Mouse (Mus musculus) midbrain, embryonic 14.5 days (tissue): ENCODE results near the gene Dand5. TPM values are rescaled to one million over a fixed set of nuclear protein-coding genes. Genes with fewer than 3 reads are reported as not detected.

ENCODE experiments used
- ATAC-seq: fragments of 200-750 bp; cut with Nextera tagmentation; 2 replicates; pipeline ENCODE4 v1.8.0; 2017; ENCODE audit warnings: moderate number of reproducible peaks, moderate library complexity; ENCODE audit not compliant: low FRiP score, low TSS enrichment
- DNase-seq: peaks from one replicate; pipeline ENCODE4 v3.0.0-alpha.2; 2015
- H3K27ac ChIP-seq: fragments of 300-500 bp; sonication (generic); replicated peaks from 2 replicates; pipeline ENCODE4 v1.5.1; 2014; ENCODE audit warnings: mild to moderate bottlenecking, low read depth, low read length, moderate library complexity
- H3K27me3 ChIP-seq: fragments of 300-500 bp; sonication (generic); 2 replicates; pipeline ENCODE4 v1.6.1; 2014; ENCODE audit warnings: low read length, control low read depth, mixed read lengths; ENCODE audit not compliant: control insufficient read depth, insufficient read depth
- H3K36me3 ChIP-seq: fragments of 300-500 bp; sonication (generic); 2 replicates; pipeline ENCODE4 v1.6.1; 2014; ENCODE audit warnings: low read length, control low read depth; ENCODE audit not compliant: control insufficient read depth, insufficient read depth
- H3K4me1 ChIP-seq: fragments of 300-500 bp; sonication (generic); 2 replicates; pipeline ENCODE4 v1.6.1; 2014; ENCODE audit warnings: mild to moderate bottlenecking, antibody characterized with exemption, low read length, control low read depth; ENCODE audit not compliant: control insufficient read depth, insufficient read depth
- H3K4me2 ChIP-seq: fragments of 300-500 bp; sonication (generic); 2 replicates; pipeline ENCODE4 v1.6.1; 2014; ENCODE audit warnings: mild to moderate bottlenecking, low read length, moderate library complexity
- H3K4me3 ChIP-seq: fragments of 300-500 bp; sonication (generic); replicated peaks from 2 replicates; pipeline ENCODE4 v1.5.1; 2014; ENCODE audit warnings: low read depth, low read length
- H3K9ac ChIP-seq: fragments of 300-500 bp; sonication (generic); replicated peaks from 2 replicates; pipeline ENCODE4 v1.6.1; 2014; ENCODE audit warnings: mild to moderate bottlenecking, low read length, moderate library complexity
- H3K9me3 ChIP-seq: fragments of 300-500 bp; sonication (generic); 2 replicates; pipeline ENCODE4 v1.6.1; 2016; ENCODE audit warnings: low read length, control low read depth, mixed read lengths; ENCODE audit not compliant: control insufficient read depth
- WGBS: fragments of 180-500 bp; shearing (Covaris S2); extraction: QIAGEN DNeasy Blood & Tissue Kit; methylation state at CpG from one replicate; pipeline ENCODE4 v1.1.7; 2014; 5-methylcytosine and 5-hydroxymethylcytosine counted together
- polyA plus RNA-seq: library from polyadenylated mRNA; unstranded; fragments of >200 nt; fragmentation: Nextera tagmentation; extraction: Ambion mirVana; gene quantifications from 2 replicates; pipeline ENCODE4 v1.2.1, GENCODE M21; 2014

Gene Dand5
- 9.9 and 12.7 TPM in 2 replicates for polyA plus RNA-seq

- no peaks in the 10 kb centered on the region for H3K9me3 ChIP-seq
- H3K27ac ChIP-seq, result no peak within 1 kb of the TSS
- ATAC-seq (no peak), DNase-seq (no peak)
- no peaks in the 10 kb centered on the region for H3K4me1 ChIP-seq
- peak within 1 kb of the TSS; percentile 53 for H3K4me2 ChIP-seq
- WGBS, result 34% methylated on average over 3 of the region's 3 CpGs
- no peak within 1 kb of the TSS; the same call in 1 of the 2 replicates for H3K9ac ChIP-seq
- H3K36me3 ChIP-seq, result no peaks in the 10 kb centered on the region
- no peaks in the 10 kb centered on the region for H3K27me3 ChIP-seq
- H3K4me3 ChIP-seq, result peak within 1 kb of the TSS; percentile 15; the same call in 1 of the 2 replicates
Measured at GRCm38 (mm10) chr8:84822723-84823122, at the start of gene Dand5. Gene Dand5, minus strand, starts transcription at chr8:84822823.

DNA sequence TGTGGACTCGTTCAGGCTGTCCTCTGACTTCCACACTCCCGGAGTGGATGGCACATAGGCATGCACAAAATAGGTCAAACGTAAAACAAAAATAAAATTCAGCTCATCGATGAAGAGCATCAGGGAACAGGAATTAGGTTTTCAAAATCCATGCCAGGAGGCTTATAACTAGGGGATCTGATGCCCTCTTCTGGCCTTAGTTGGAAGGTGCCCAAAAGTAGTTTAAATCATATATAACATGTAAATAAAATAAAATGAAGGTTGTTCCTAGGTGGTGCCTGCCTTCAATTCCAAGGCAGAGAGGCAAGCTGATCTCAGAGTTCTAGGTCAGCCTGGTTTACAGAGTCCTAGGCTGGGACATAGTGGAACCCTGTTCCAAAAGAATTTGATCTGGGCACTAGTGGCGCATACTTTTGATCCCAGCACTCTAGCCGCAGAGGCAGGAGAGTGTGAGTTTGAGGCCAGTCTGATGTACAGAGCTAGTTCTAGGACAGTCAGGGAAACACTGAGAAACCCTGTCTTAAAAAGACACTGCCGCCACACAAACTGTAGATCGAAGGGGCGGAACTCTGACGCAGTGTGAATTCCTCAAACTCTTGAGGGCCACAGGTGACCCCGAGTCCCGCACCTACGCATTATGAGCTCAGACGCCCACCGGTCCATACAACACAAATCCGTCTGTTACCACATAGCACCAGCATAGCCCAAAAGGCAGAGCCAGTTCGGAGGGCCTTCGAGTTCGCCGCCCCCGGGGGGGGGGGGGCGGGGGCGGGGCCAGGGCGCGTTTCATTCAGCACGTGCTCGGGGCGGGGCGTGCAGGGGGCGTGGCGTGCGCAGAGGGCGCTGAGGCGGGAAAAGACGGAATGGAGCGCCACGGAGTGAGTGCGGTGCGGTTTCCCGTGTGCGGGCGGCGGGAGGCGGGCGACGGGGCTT is 49.0 kb upstream of the Dand5 start, which contains the start of gene Syce2:
Gene Syce2, plus strand, starts transcription at position 736 of the 933 bp plus-strand sequence.
- no peak within 1 kb of the TSS for H3K27ac ChIP-seq
- H3K9me3 ChIP-seq, result no peaks in the 10 kb centered on the region
- WGBS, result 15% methylated on average over 46 of the region's 46 CpGs
- peak within 1 kb of the TSS; percentile 69 for H3K4me2 ChIP-seq
- H3K36me3 ChIP-seq, result peaks cover 39% of the 10 kb centered on the region
- peaks cover 5% of the 10 kb centered on the region for H3K4me1 ChIP-seq
- H3K9ac ChIP-seq, result peak within 1 kb of the TSS; percentile 43
- peak; percentile 64; the same call in 1 of the 2 replicates for ATAC-seq
- H3K4me3 ChIP-seq, result peak within 1 kb of the TSS; percentile 36
- H3K27me3 ChIP-seq, result 0 out of 2 replicates have a peak, but pooled peaks cover 7% of the 10 kb centered on the region
- DNase-seq, result peak; percentile 75

DNA sequence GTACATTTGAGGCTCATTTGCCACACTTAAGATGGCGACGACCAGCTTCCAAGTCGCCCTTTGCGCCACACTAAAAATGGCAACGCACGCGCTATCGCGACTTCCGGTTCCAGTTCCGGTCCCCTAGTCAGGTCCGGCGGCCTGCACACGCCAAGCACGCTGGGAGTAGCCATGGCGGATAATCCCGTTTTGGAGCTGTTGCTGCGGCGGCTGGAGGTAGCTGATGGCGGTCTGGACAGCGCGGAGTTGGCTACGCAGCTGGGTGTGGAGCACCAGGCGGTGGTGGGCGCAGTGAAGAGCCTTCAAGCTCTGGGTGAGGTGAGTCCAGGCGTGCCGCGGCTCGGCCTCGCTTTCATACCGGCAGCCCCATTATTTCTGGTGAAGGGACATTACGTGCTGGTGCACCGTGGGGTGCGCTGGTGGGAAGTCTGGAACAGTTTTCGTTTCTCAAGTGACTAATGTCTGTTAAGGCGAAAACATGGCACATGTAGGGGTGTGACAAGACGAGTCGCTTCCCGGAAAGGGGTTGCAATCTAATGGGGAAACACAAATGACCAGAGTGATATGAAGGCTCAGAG is 34.3 kb upstream of the Dand5 start, which contains the start of gene Farsa:
Gene Farsa, plus strand, starts transcription at position 126 of the 578 bp plus-strand sequence.
- DNase-seq (peak; percentile 97), ATAC-seq (peak; percentile 89)
- H3K27me3 ChIP-seq, result no peaks in the 10 kb centered on the region
- peak within 1 kb of the TSS; percentile 90 for H3K4me2 ChIP-seq
- H3K36me3 ChIP-seq, result peaks cover 29% of the 10 kb centered on the region
- under 1% methylated on average over 39 of the region's 39 CpGs for WGBS
- H3K9ac ChIP-seq, result peak within 1 kb of the TSS; percentile 82
- H3K27ac ChIP-seq, result peak within 1 kb of the TSS; percentile 69
- H3K4me1 ChIP-seq, result peaks cover 13% of the 10 kb centered on the region
- H3K4me3 ChIP-seq, result peak within 1 kb of the TSS; percentile 86
- no peaks in the 10 kb centered on the region for H3K9me3 ChIP-seq

DNA sequence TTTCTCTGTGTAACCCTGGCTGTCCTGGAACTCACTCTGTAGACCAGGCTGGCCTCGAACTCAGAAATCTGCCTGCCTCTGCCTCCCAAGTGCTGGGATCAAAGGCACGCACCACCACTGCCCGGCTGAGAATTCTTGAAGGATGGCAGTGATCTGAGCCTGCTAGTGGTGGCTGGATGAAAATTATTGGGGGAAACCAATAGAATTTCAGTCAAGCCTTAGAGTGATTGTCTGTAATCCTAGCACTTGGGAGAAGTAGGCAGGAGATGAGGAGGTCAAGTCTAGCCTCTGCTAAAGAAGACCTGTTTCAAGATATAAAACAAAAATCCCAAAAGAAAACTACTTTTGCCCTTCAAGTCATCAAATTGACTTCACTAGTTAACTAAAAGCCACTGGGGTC is 33.8 kb upstream of the Dand5 start:
- H3K9ac ChIP-seq, result no peak overlapping the region
- 97% methylated on average over 3 of the region's 3 CpGs for WGBS
- ATAC-seq, result peak; percentile 9; the same call in 1 of the 2 replicates
- peaks cover 24% of the 10 kb centered on the region for H3K36me3 ChIP-seq
- peak overlapping the region; percentile 86; the same call in 1 of the 2 replicates for H3K4me3 ChIP-seq
- H3K4me2 ChIP-seq, result peak overlapping the region; percentile 4; the same call in 1 of the 2 replicates
- H3K9me3 ChIP-seq, result no peaks in the 10 kb centered on the region
- H3K4me1 ChIP-seq, result peaks cover 13% of the 10 kb centered on the region
- DNase-seq, result no peak
- H3K27me3 ChIP-seq, result no peaks in the 10 kb centered on the region
- H3K27ac ChIP-seq, result no peak overlapping the region

- peak overlapping the region; percentile 77 for H3K4me2 ChIP-seq
- peaks cover 22% of the 10 kb centered on the region for H3K4me1 ChIP-seq
- H3K27me3 ChIP-seq, result no peaks in the 10 kb centered on the region
- WGBS, result 57% methylated on average over 6 of the region's 6 CpGs
- no peak for DNase-seq
- peak overlapping the region; percentile 70 for H3K9ac ChIP-seq
- peak overlapping the region; percentile 82 for H3K27ac ChIP-seq
- H3K36me3 ChIP-seq, result peaks cover 26% of the 10 kb centered on the region
- no peak for ATAC-seq
- H3K9me3 ChIP-seq, result no peaks in the 10 kb centered on the region
- peak overlapping the region; percentile 97 for H3K4me3 ChIP-seq
Measured at GRCm38 (mm10) chr8:84847684-84848435, 25.2 kb upstream of the Dand5 start.

- H3K9me3 ChIP-seq, result no peaks in the 10 kb centered on the region
- DNase-seq, result peak; percentile 100
Measured at GRCm38 (mm10) chr8:84846722-84847572, 24.3 kb upstream of the Dand5 start, which contains the start of gene Calr. Gene Calr, minus strand, starts transcription at chr8:84846934.

DNA sequence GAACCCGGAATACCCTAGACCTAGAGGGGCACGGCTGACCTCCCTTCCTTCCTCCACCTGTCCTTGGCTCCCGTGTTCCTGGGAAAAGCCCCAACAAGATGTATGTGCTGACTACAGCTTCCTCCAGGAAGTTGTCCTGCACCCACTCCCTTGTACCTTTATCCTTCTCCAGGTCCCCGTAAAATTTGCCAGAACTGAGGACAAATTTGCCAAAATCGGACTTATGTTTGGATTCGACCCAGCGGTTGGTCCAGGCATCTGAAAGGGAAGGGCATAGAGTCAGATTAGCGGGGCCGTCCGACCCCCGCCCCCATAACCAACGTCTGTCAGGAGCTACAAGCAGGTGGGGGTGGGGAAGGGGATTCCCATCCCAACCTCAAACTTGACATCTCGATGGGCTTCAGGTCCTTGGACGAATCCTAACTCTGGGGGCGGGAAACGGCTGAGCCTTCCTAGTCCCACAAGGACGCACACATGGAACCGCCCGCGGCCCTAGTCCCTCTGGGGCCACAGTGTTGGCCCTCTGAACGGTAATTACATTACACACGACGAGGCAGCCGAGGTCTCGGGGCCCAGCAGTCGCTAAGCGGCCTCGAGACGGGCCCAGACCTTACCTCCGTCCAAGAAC is 23.6 kb upstream of the Dand5 start:
- ATAC-seq (peak; percentile 36; the same call in 1 of the 2 replicates), DNase-seq (no peak)
- WGBS, result under 1% methylated on average over 30 of the region's 30 CpGs
- H3K4me1 ChIP-seq, result peaks cover 22% of the 10 kb centered on the region
- peak overlapping the region; percentile 88 for H3K27ac ChIP-seq
- peak overlapping the region; percentile 95 for H3K9ac ChIP-seq
- H3K4me2 ChIP-seq, result peak overlapping the region; percentile 89
- H3K36me3 ChIP-seq, result peaks cover 42% of the 10 kb centered on the region
- H3K4me3 ChIP-seq, result peak overlapping the region; percentile 97
- H3K9me3 ChIP-seq, result no peaks in the 10 kb centered on the region
- H3K27me3 ChIP-seq, result no peaks in the 10 kb centered on the region

More at GRCm38 (mm10) chr8:84846722-84847572, 24.3 kb upstream of the Dand5 start, which contains the start of gene Calr:
- no peaks in the 10 kb centered on the region for H3K27me3 ChIP-seq
- ATAC-seq, result peak; percentile 99
- peak within 1 kb of the TSS; percentile 89 for H3K4me2 ChIP-seq
- peak within 1 kb of the TSS; percentile 95 for H3K9ac ChIP-seq
- peak within 1 kb of the TSS; percentile 97 for H3K4me3 ChIP-seq
- peaks cover 35% of the 10 kb centered on the region for H3K36me3 ChIP-seq
- peaks cover 22% of the 10 kb centered on the region for H3K4me1 ChIP-seq
- WGBS, result under 1% methylated on average over 55 of the region's 55 CpGs
- peak within 1 kb of the TSS; percentile 88 for H3K27ac ChIP-seq
